Mouse (Mus musculus): ENCODE results near the gene Bmi1.

The Bmi1 gene

GRCm38 (mm10) chr2:18687671-18688170 is 10.9 kb downstream of the Bmi1 start:
- DNase-seq (ENCODE audit: inconsistent ontology term), result no peak

GRCm38 (mm10) chr2:18688286-18688685 is 11.5 kb downstream of the Bmi1 start:
- DNase-seq (ENCODE audit: inconsistent ontology term), result no peak

GRCm38 (mm10) chr2:18688708-18689063 is 11.9 kb downstream of the Bmi1 start:
- peak; percentile 59 for DNase-seq (ENCODE audit: inconsistent ontology term)

GRCm38 (mm10) chr2:18689064-18689921 is 12.5 kb downstream of the Bmi1 start:
- DNase-seq (ENCODE audit: inconsistent ontology term), result peak; percentile 53

- peak; percentile 51 for DNase-seq (ENCODE audit: inconsistent ontology term)
Observed at GRCm38 (mm10) chr2:18690055-18690691, 13.4 kb downstream of the Bmi1 start.

- DNase-seq (ENCODE audit: inconsistent ontology term), result no peak
Observed at GRCm38 (mm10) chr2:18690756-18691155, 13.9 kb downstream of the Bmi1 start.

GRCm38 (mm10) chr2:18692031-18692430 is 15.2 kb downstream of the Bmi1 start:
- DNase-seq (ENCODE audit: inconsistent ontology term), result no peak

- no peak for DNase-seq (ENCODE audit: inconsistent ontology term)
Observed at GRCm38 (mm10) chr2:18692548-18692947, 15.7 kb downstream of the Bmi1 start.

- no peak for DNase-seq (ENCODE audit: inconsistent ontology term)
Observed at GRCm38 (mm10) chr2:18693491-18693870, 16.7 kb downstream of the Bmi1 start.

GRCm38 (mm10) chr2:18693871-18694610 is 17.2 kb downstream of the Bmi1 start, which contains the start of gene Spag6:
Spag6 (plus strand) TSS chr2:18694032.
- DNase-seq (ENCODE audit: inconsistent ontology term), result peak; percentile 93

GRCm38 (mm10) chr2:18694611-18694950 is 17.8 kb downstream of the Bmi1 start:
- no peak for DNase-seq (ENCODE audit: inconsistent ontology term)

GRCm38 (mm10) chr2:18695163-18695562 is 18.3 kb downstream of the Bmi1 start:
- DNase-seq (ENCODE audit: inconsistent ontology term), result no peak

GRCm38 (mm10) chr2:18695629-18696150 is 18.9 kb downstream of the Bmi1 start:
- DNase-seq (ENCODE audit: inconsistent ontology term), result no peak

- no peak for DNase-seq (ENCODE audit: inconsistent ontology term)
Observed at GRCm38 (mm10) chr2:18697591-18698244, 20.9 kb downstream of the Bmi1 start.

GRCm38 (mm10) chr2:18698663-18699385 is 22.0 kb downstream of the Bmi1 start:
- no peak for DNase-seq (ENCODE audit: inconsistent ontology term)

GRCm38 (mm10) chr2:18699401-18699990 is 22.7 kb downstream of the Bmi1 start:
- no peak for DNase-seq (ENCODE audit: inconsistent ontology term)

- no peak for DNase-seq (ENCODE audit: inconsistent ontology term)
Observed at GRCm38 (mm10) chr2:18710356-18710755, 33.5 kb downstream of the Bmi1 start.

- DNase-seq (ENCODE audit: inconsistent ontology term), result no peak
Observed at GRCm38 (mm10) chr2:18713071-18713470, 36.3 kb downstream of the Bmi1 start.

GRCm38 (mm10) chr2:18714337-18714736 is 37.5 kb downstream of the Bmi1 start:
- DNase-seq (ENCODE audit: inconsistent ontology term), result no peak

- no peak for DNase-seq (ENCODE audit: inconsistent ontology term)
Observed at GRCm38 (mm10) chr2:18718521-18718920, 41.7 kb downstream of the Bmi1 start.
